Mouse (Mus musculus) bone marrow, adult 2 months (tissue): ENCODE data around the gene Fyn.

Experiments used
- CTCF ChIP-seq: fragments of 200-500 bp; IDR thresholded peaks from 2 replicates; pipeline ENCODE4 v1.5.1; 2011; ENCODE audit warnings: low read length, control low read depth; ENCODE audit not compliant: control insufficient read depth, insufficient read depth
- POLR2A ChIP-seq: fragments of 200-500 bp; IDR thresholded peaks from 2 replicates; pipeline ENCODE4 v1.6.1; 2011; ENCODE audit warnings: low read depth, mild to moderate bottlenecking, control low read depth, low read length, borderline replicate concordance; ENCODE audit not compliant: control insufficient read depth

DNA sequence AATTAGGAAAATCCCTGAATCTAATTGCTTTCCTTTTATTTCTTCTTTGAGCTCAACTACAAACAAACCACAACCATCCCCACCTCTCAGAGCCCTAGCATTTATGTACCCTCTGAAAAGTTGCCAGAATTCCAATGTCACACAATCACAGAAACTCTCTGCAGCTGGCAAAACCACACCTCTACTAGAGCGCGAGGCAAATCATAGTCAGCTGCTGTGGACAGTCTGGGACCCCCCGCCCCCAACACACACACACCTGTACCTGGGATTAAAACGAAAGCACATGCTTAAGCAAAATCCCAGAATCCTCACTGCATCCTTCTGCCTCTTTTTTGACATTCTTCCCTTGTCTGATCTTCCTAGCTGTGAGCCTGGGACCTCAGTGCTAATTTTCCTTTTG, 230.9 kb downstream of the Fyn start:
- TF ChIP-seq CTCF (no peak), POLR2A (no peak)
